Mouse (Mus musculus) embryonic fibroblast, embryonic 13.5 days (primary cell): Measurements from ENCODE around the gene Fam20b.

Experiments
- CTCF ChIP-seq: IDR thresholded peaks from 2 replicates; pipeline ENCODE4 v1.5.1; 2011; ENCODE audit warnings: mild to moderate bottlenecking, control low read depth, low read length, moderate library complexity, borderline replicate concordance; ENCODE audit not compliant: insufficient read depth
- POLR2A ChIP-seq: IDR thresholded peaks from 2 replicates; pipeline ENCODE4 v1.6.1; 2011; ENCODE audit warnings: low read depth, mild to moderate bottlenecking, control low read depth, low read length, moderate library complexity

GRCm38 (mm10) chr1:156748435-156749005, 29.6 kb upstream of the Fam20b start:
- TF ChIP-seq CTCF = no peak
- TF ChIP-seq POLR2A = no peak
